Mouse (Mus musculus) hindbrain, embryonic 11.5 days (tissue): Measurements from ENCODE around the gene E330017A01Rik. TPM values are rescaled to one million over a fixed set of nuclear protein-coding genes. Genes with fewer than 3 reads are reported as not detected.

Experiments used
- ATAC-seq: fragments of 200-750 bp; cut with Nextera tagmentation; 2 replicates; pipeline ENCODE4 v1.8.0; 2017; ENCODE audit warnings: mild to moderate bottlenecking, moderate TSS enrichment, moderate library complexity; ENCODE audit not compliant: low FRiP score
- DNase-seq: peaks from one replicate; pipeline ENCODE4 v3.0.0-alpha.2; 2015; ENCODE audit warnings: low spot score
- H3K27ac ChIP-seq: fragments of 300-500 bp; sonication (generic); 2 replicates; pipeline ENCODE4 v1.5.1; 2014; ENCODE audit warnings: mild to moderate bottlenecking, low read depth, low read length
- H3K27me3 ChIP-seq: fragments of 300-500 bp; sonication (generic); 2 replicates; pipeline ENCODE4 v1.6.1; 2014; ENCODE audit warnings: mild to moderate bottlenecking, low read length, moderate library complexity, mixed read lengths; ENCODE audit not compliant: control insufficient read depth, insufficient read depth
- H3K36me3 ChIP-seq: fragments of 300-500 bp; sonication (generic); 2 replicates; pipeline ENCODE4 v1.6.1; 2014; ENCODE audit warnings: mild to moderate bottlenecking, low read length, moderate library complexity, mixed read lengths; ENCODE audit not compliant: control insufficient read depth, insufficient read depth
- H3K4me1 ChIP-seq: fragments of 300-500 bp; sonication (generic); replicated peaks from 2 replicates; pipeline ENCODE4 v1.6.1; 2014; ENCODE audit warnings: low read length, mixed read lengths; ENCODE audit not compliant: control insufficient read depth, insufficient read depth
- H3K4me2 ChIP-seq: fragments of 300-500 bp; sonication (generic); replicated peaks from 2 replicates; pipeline ENCODE4 v1.6.1; 2014; ENCODE audit warnings: mild to moderate bottlenecking, low read depth, low read length
- H3K4me3 ChIP-seq: fragments of 300-500 bp; sonication (generic); 2 replicates; pipeline ENCODE4 v1.5.1; 2014; ENCODE audit warnings: low read depth, low read length
- H3K9ac ChIP-seq: fragments of 300-500 bp; sonication (generic); 2 replicates; pipeline ENCODE4 v1.6.1; 2014; ENCODE audit warnings: low read depth, low read length
- H3K9me3 ChIP-seq: fragments of 300-500 bp; sonication (generic); 2 replicates; pipeline ENCODE4 v1.6.1; 2016; ENCODE audit warnings: low read length; ENCODE audit not compliant: control insufficient read depth
- WGBS: fragments of 180-500 bp; shearing (Covaris S2); extraction: QIAGEN DNeasy Blood & Tissue Kit; methylation state at CpG from one replicate; pipeline ENCODE4 v1.1.7; 2014; 5-methylcytosine and 5-hydroxymethylcytosine counted together
- polyA plus RNA-seq: library from polyadenylated mRNA; unstranded; fragments of >200 nt; fragmentation: Nextera tagmentation; extraction: Ambion mirVana; gene quantifications from 2 replicates; pipeline ENCODE4 v1.2.1, GENCODE M21; 2014

Gene E330017A01Rik
- polyA plus RNA-seq, 1 experiment from 2014 or later, result not detected

- Histone ChIP-seq H3K9ac (no peak overlapping the region), H3K27me3 (no peaks in the 10 kb centered on the region), H3K4me3 (no peak overlapping the region), H3K4me1 (no peaks in the 10 kb centered on the region), H3K4me2 (no peak overlapping the region), H3K27ac (no peak overlapping the region), H3K36me3 (no peaks in the 10 kb centered on the region), H3K9me3 (no peaks in the 10 kb centered on the region)
- DNase-seq (no peak), ATAC-seq (no peak)
- 92% methylated on average over 6 of the region's 6 CpGs for WGBS
These were observed 37.7 kb downstream of the E330017A01Rik start for GRCm38 (mm10) chr16:58600846-58601245.

- DNase-seq (no peak), ATAC-seq (no peak)
- no peak overlapping the region for H3K27ac ChIP-seq
- H3K4me3 ChIP-seq, result no peak overlapping the region
- no peak overlapping the region for H3K4me2 ChIP-seq
- 87% methylated on average over 3 of the region's 3 CpGs for WGBS
- H3K36me3 ChIP-seq, result no peaks in the 10 kb centered on the region
- no peaks in the 10 kb centered on the region for H3K4me1 ChIP-seq
- no peaks in the 10 kb centered on the region for H3K27me3 ChIP-seq
- H3K9ac ChIP-seq, result no peak overlapping the region
- no peaks in the 10 kb centered on the region for H3K9me3 ChIP-seq
These were observed 47.2 kb downstream of the E330017A01Rik start for GRCm38 (mm10) chr16:58591299-58591698.

GRCm38 (mm10) chr16:58589444-58589843 is 49.1 kb downstream of the E330017A01Rik start:
- no peaks in the 10 kb centered on the region for H3K36me3 ChIP-seq
- H3K4me3 ChIP-seq, result no peak overlapping the region
- H3K27ac ChIP-seq, result no peak overlapping the region
- ATAC-seq (no peak), DNase-seq (no peak)
- no peak overlapping the region for H3K4me2 ChIP-seq
- no peak overlapping the region for H3K9ac ChIP-seq
- no peaks in the 10 kb centered on the region for H3K9me3 ChIP-seq
- no peaks in the 10 kb centered on the region for H3K27me3 ChIP-seq
- no peaks in the 10 kb centered on the region for H3K4me1 ChIP-seq

Other genes with a start within 250 kb of the E330017A01Rik start
- gene Dcbld2, start 230.3 kb downstream of the E330017A01Rik start, polyA plus RNA-seq, result 14.0 and 16.7 TPM in 2 replicates
- 8.0 and 9.8 TPM in 2 replicates for gene St3gal6, start 114.5 kb downstream of the E330017A01Rik start, polyA plus RNA-seq
- gene Gm813, start 21.8 kb downstream of the E330017A01Rik start, polyA plus RNA-seq, result not detected in 2 replicates
- gene Cpox, start 31.6 kb upstream of the E330017A01Rik start, polyA plus RNA-seq, result 21.0 and 23.4 TPM in 2 replicates
- not detected in 2 replicates for gene Gpr15, start 80.3 kb upstream of the E330017A01Rik start, polyA plus RNA-seq
- gene Cldnd1, start 89.2 kb upstream of the E330017A01Rik start, polyA plus RNA-seq, result 137 and 140 TPM in 2 replicates
- not detected in 2 replicates for gene Olfr172, start 124.4 kb upstream of the E330017A01Rik start, polyA plus RNA-seq
- gene Olfr173, start 161.5 kb upstream of the E330017A01Rik start, polyA plus RNA-seq, result not detected in 2 replicates
- not detected in 2 replicates for gene Olfr175-ps1, start 188.0 kb upstream of the E330017A01Rik start, polyA plus RNA-seq
- gene Olfr177, start 236.0 kb upstream of the E330017A01Rik start, polyA plus RNA-seq, result not detected in 2 replicates